Mouse (Mus musculus) heart, embryonic 13.5 days (tissue): ENCODE measurements around the gene 5730455P16Rik. TPM values are rescaled to one million over a fixed set of nuclear protein-coding genes. Genes with fewer than 3 reads are reported as not detected.
A peak's percentile ranks its signal among the peaks of the same experiment; 100 is the strongest.

Experiments used
- ATAC-seq: fragments of 200-750 bp; cut with Nextera tagmentation; 2 replicates; pipeline ENCODE4 v1.8.0; 2017; ENCODE audit warnings: moderate TSS enrichment; ENCODE audit not compliant: insufficient number of reproducible peaks, low FRiP score, low TSS enrichment; ENCODE audit errors: extremely low read depth
- H3K27ac ChIP-seq: fragments of 300-500 bp; sonication (generic); replicated peaks from 2 replicates; pipeline ENCODE4 v1.5.1; 2015; ENCODE audit warnings: moderate library complexity, mild to moderate bottlenecking, inconsistent platforms
- H3K27me3 ChIP-seq: fragments of 300-500 bp; sonication (generic); replicated peaks from 2 replicates; pipeline ENCODE4 v1.6.1; 2015; ENCODE audit warnings: mild to moderate bottlenecking, inconsistent platforms
- H3K36me3 ChIP-seq: fragments of 300-500 bp; sonication (generic); 2 replicates; pipeline ENCODE4 v1.6.1; 2015; ENCODE audit warnings: mild to moderate bottlenecking, inconsistent platforms
- H3K4me1 ChIP-seq: fragments of 300-500 bp; sonication (generic); 2 replicates; pipeline ENCODE4 v1.6.1; 2015; ENCODE audit warnings: inconsistent platforms
- H3K4me2 ChIP-seq: fragments of 300-500 bp; sonication (generic); 2 replicates; pipeline ENCODE4 v1.6.1; 2015; ENCODE audit warnings: inconsistent platforms, mild to moderate bottlenecking, moderate library complexity
- H3K4me3 ChIP-seq: fragments of 300-500 bp; sonication (generic); 2 replicates; pipeline ENCODE4 v1.5.1; 2015; ENCODE audit warnings: moderate library complexity, mild to moderate bottlenecking, inconsistent platforms
- H3K9ac ChIP-seq: fragments of 300-500 bp; sonication (generic); 2 replicates; pipeline ENCODE4 v1.6.1; 2015; ENCODE audit warnings: inconsistent platforms, mild to moderate bottlenecking, moderate library complexity
- H3K9me3 ChIP-seq: fragments of 300-500 bp; sonication (generic); 2 replicates; pipeline ENCODE4 v1.6.1; 2016; ENCODE audit warnings: inconsistent platforms
- WGBS: fragments of 180-500 bp; shearing (Covaris S2); methylation state at CpG from one replicate; pipeline ENCODE4 v1.1.7; 2015; ENCODE audit warnings: mixed read lengths; 5-methylcytosine and 5-hydroxymethylcytosine counted together
- polyA plus RNA-seq: library from polyadenylated mRNA; unstranded; fragments of >200 nt; fragmentation: Nextera tagmentation; extraction: Ambion mirVana; gene quantifications from 2 replicates; pipeline ENCODE4 v1.2.1, GENCODE M21; 2015

The 5730455P16Rik gene
- polyA plus RNA-seq, 1 experiment from 2014 or later, result 15.1 TPM

- H3K9ac ChIP-seq, result no peak overlapping the region
- H3K4me3 ChIP-seq, result peak overlapping the region; percentile 92; the same call in 1 of the 2 replicates
- H3K36me3 ChIP-seq, result peaks cover 31% of the 10 kb centered on the region
- no peak overlapping the region for H3K27ac ChIP-seq
- no peak for ATAC-seq
- peak overlapping the region; percentile 94; the same call in 1 of the 2 replicates for H3K4me2 ChIP-seq
- 60% methylated on average over 4 of the region's 4 CpGs for WGBS
- H3K4me1 ChIP-seq, result peaks cover 12% of the 10 kb centered on the region
- H3K27me3 ChIP-seq, result no peaks in the 10 kb centered on the region
- H3K9me3 ChIP-seq, result no peaks in the 10 kb centered on the region
These were observed 1.2 kb downstream of the 5730455P16Rik start for GRCm38 (mm10) chr11:80376651-80377050.

DNA sequence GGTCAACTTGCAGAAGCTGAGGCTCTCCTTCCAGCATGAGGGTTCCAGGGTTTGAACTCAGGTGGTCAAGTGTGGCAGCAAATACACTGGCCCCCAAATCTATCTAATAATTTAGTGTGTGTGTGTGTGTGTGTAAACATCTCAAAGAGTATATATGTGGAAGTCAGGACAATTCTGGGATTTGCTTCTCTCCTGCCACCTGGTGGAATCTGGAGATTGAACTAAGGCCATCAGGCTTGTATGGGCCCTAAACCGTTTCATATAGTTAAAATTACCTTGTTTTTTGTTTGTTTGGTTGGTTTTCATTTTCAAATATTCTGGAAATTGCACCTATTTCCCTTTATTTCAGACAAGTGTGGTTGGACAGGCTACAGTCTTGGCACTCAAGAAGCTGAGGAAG, 8.9 kb downstream of the 5730455P16Rik start:
- Histone ChIP-seq H3K9me3 (no peaks in the 10 kb centered on the region), H3K27ac (no peak overlapping the region), H3K4me3 (no peak overlapping the region), H3K4me2 (no peak overlapping the region), H3K4me1 (no peaks in the 10 kb centered on the region), H3K27me3 (no peaks in the 10 kb centered on the region), H3K9ac (no peak overlapping the region), H3K36me3 (peaks cover 85% of the 10 kb centered on the region)
- WGBS, result 91% methylated on average over 1 of the region's 1 CpGs
- no peak for ATAC-seq

DNA sequence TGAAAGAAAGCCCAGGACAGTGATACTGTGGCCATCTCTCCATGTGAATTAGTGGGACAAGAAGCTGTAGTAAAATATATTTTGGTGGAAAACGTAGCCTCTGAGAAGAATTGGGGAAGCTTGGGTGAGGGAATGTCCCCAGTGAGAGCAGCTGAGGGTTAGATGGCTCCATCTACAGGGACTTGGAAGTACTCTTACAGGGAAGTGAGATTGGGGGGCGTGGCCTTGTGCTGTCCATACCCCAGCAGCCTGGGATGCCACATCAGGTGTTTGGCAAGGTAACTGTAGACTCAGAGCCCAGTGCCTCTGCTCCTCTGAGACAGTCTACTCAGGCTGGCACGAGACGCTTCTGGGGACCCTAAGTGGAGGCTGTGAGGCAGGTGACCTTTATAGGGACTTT, 23.0 kb downstream of the 5730455P16Rik start:
- peaks cover 11% of the 10 kb centered on the region for H3K36me3 ChIP-seq
- H3K9ac ChIP-seq, result no peak overlapping the region
- no peak overlapping the region for H3K4me2 ChIP-seq
- WGBS, result 30% methylated on average over 4 of the region's 4 CpGs
- 0 out of 2 replicates have a peak, but pooled peaks cover 5% of the 10 kb centered on the region for H3K27me3 ChIP-seq
- no peaks in the 10 kb centered on the region for H3K4me1 ChIP-seq
- no peaks in the 10 kb centered on the region for H3K9me3 ChIP-seq
- ATAC-seq, result no peak
- H3K27ac ChIP-seq, result no peak overlapping the region
- H3K4me3 ChIP-seq, result no peak overlapping the region

- Histone ChIP-seq H3K9ac (no peak overlapping the region), H3K4me3 (no peak overlapping the region), H3K4me1 (no peaks in the 10 kb centered on the region), H3K27ac (no peak overlapping the region), H3K27me3 (0 out of 2 replicates have a peak, but pooled peaks cover 5% of the 10 kb centered on the region), H3K9me3 (no peaks in the 10 kb centered on the region), H3K36me3 (no peaks in the 10 kb centered on the region), H3K4me2 (no peak overlapping the region)
- ATAC-seq, result no peak
- WGBS, result 64% methylated on average over 5 of the region's 5 CpGs
These were observed 25.9 kb downstream of the 5730455P16Rik start for GRCm38 (mm10) chr11:80351832-80352430.

- no peak overlapping the region for H3K9ac ChIP-seq
- no peaks in the 10 kb centered on the region for H3K9me3 ChIP-seq
- no peaks in the 10 kb centered on the region for H3K36me3 ChIP-seq
- ATAC-seq, result no peak
- H3K4me2 ChIP-seq, result no peak overlapping the region
- no peaks in the 10 kb centered on the region for H3K27me3 ChIP-seq
- no peaks in the 10 kb centered on the region for H3K4me1 ChIP-seq
- no peak overlapping the region for H3K4me3 ChIP-seq
- 13% methylated on average over 2 of the region's 2 CpGs for WGBS
- no peak overlapping the region for H3K27ac ChIP-seq
These were observed 35.4 kb downstream of the 5730455P16Rik start for GRCm38 (mm10) chr11:80342482-80342881.

DNA sequence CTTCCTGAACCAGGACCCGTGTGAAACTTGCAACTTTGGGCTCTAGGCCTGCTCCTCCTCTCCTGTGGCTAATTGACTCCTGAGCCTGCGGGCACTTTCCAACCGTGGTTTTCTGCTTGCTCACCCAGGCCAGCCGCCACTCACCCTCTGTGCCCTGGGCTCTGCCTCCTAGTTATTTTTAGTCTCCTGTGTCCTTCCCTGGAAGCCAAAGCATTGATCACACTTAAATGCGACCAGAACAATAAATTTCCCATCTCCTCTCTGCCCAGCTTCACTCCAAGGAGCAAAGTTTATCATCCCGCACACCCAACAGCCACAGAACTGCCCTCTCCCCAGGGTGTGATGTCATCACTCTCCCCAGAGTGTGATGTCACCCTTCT, 41.5 kb downstream of the 5730455P16Rik start:
- H3K9me3 ChIP-seq, result no peaks in the 10 kb centered on the region
- H3K4me1 ChIP-seq, result peaks cover 17% of the 10 kb centered on the region
- H3K9ac ChIP-seq, result no peak overlapping the region
- H3K27me3 ChIP-seq, result peaks cover 26% of the 10 kb centered on the region
- ATAC-seq, result no peak
- H3K36me3 ChIP-seq, result no peaks in the 10 kb centered on the region
- 11% methylated on average over 6 of the region's 6 CpGs for WGBS
- peak overlapping the region; percentile 20; the same call in 1 of the 2 replicates for H3K27ac ChIP-seq
- H3K4me2 ChIP-seq, result peak overlapping the region; percentile 18
- no peak overlapping the region for H3K4me3 ChIP-seq

DNA sequence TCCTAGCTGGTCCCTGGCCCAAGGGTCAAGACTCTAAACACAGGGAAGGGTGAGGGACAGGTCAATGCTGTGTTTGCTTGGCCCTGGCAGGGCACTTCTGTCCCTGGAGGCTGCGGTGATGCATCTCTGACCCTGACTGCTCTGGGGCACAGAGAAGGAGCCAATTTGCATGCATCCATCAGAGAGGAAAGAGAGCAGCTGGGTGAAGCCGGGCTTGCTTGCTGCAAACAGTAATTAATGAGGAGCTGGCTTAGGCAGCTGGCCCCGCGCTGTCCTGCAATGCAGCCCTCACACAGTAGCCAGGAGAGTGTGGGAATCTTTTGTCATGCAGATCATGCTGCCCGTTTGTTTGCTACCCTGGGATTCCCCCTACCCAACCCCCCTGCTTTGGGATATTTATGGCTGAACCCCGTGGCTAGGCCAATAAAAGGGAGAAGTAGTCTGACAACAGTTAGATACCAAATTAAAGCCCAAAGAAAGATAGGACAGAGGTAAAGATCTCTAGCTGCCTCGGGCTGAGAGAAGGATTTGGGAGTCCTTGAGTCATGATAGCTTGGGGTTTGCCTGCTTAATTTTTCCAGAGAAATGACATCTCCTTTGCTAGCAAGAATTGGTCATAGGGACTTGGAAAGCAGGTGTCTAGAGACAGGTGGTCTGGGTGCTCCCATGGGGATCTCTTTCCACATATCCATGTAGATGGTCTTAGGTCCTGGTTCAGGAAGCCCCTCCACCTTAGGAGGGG, 42.1 kb downstream of the 5730455P16Rik start:
- no peak overlapping the region for H3K9ac ChIP-seq
- no peak overlapping the region for H3K4me3 ChIP-seq
- H3K27me3 ChIP-seq, result peaks cover 27% of the 10 kb centered on the region
- ATAC-seq, result no peak
- H3K4me1 ChIP-seq, result peaks cover 17% of the 10 kb centered on the region
- no peaks in the 10 kb centered on the region for H3K9me3 ChIP-seq
- no peaks in the 10 kb centered on the region for H3K36me3 ChIP-seq
- 8% methylated on average over 7 of the region's 7 CpGs for WGBS
- H3K27ac ChIP-seq, result no peak overlapping the region
- no peak overlapping the region for H3K4me2 ChIP-seq

DNA sequence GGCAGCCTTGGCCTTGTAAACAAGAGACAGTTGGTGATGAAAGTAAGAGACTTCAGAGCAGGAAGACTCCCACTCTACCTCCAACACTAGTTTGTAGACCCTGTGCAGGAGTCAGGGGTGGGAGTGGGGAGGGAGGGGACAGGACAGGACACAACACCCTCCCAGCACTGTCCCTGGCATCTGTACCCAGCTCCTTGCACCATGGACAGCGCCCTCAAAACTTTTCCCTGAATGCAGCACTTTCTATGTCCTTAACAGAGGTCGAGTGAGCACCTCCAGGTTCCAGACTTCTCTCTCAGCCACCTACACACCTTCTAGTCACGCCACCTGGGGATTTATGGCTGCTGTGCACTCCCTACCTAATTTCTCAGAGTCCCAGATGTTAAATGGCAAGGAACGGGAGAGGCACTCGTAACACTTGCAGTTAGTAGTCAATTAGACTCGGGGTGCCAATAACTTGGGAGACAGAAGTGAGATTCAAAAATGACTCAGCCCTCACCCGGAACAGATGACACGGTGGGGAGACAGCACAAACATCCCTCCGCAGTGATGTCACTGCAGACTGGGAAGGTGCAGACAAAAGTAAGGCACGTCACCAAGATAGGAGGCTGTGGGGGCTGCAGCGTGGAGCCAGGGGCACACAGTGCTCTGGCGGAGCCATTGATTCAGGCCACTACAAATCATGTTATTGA, 45.0 kb downstream of the 5730455P16Rik start:
- WGBS, result 62% methylated on average over 12 of the region's 12 CpGs
- peaks cover 17% of the 10 kb centered on the region for H3K4me1 ChIP-seq
- no peak overlapping the region for H3K9ac ChIP-seq
- no peaks in the 10 kb centered on the region for H3K36me3 ChIP-seq
- H3K9me3 ChIP-seq, result no peaks in the 10 kb centered on the region
- no peak overlapping the region for H3K4me2 ChIP-seq
- H3K4me3 ChIP-seq, result no peak overlapping the region
- peaks cover 27% of the 10 kb centered on the region for H3K27me3 ChIP-seq
- no peak overlapping the region for H3K27ac ChIP-seq
- ATAC-seq, result no peak

- H3K36me3 ChIP-seq, result no peaks in the 10 kb centered on the region
- H3K9ac ChIP-seq, result no peak overlapping the region
- H3K27ac ChIP-seq, result no peak overlapping the region
- no peak overlapping the region for H3K4me2 ChIP-seq
- no peaks in the 10 kb centered on the region for H3K4me1 ChIP-seq
- WGBS, result 81% methylated on average over 6 of the region's 6 CpGs
- H3K9me3 ChIP-seq, result no peaks in the 10 kb centered on the region
- ATAC-seq, result no peak
- H3K27me3 ChIP-seq, result 0 out of 2 replicates have a peak, but pooled peaks cover 8% of the 10 kb centered on the region
- no peak overlapping the region for H3K4me3 ChIP-seq
These were observed 53.2 kb downstream of the 5730455P16Rik start for GRCm38 (mm10) chr11:80324636-80325035.

DNA sequence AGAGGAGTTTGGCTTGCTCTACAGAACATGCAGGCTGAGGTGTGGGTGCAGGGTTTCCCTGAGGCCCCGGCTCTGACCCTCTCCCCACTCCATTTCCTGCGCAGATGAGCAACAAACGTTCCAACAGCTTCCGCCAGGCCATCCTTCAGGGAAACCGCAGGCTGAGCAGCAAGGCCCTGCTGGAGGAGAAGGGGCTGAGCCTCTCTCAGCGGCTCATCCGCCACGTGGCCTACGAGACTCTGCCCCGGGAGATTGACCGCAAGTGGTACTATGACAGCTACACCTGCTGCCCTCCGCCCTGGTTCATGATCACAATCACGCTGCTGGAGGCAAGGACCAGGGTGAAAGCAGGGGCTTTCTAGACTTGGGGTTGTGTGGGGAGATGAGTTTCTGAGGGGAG, 54.6 kb downstream of the 5730455P16Rik start:
- no peaks in the 10 kb centered on the region for H3K9me3 ChIP-seq
- no peaks in the 10 kb centered on the region for H3K36me3 ChIP-seq
- 51% methylated on average over 13 of the region's 13 CpGs for whole genome bisulfite sequencing
- H3K27ac ChIP-seq, result no peak overlapping the region
- H3K9ac ChIP-seq, result no peak overlapping the region
- H3K27me3 ChIP-seq, result 0 out of 2 replicates have a peak, but pooled peaks cover 8% of the 10 kb centered on the region
- no peak for ATAC-seq
- H3K4me2 ChIP-seq, result no peak overlapping the region
- H3K4me3 ChIP-seq, result no peak overlapping the region
- no peaks in the 10 kb centered on the region for H3K4me1 ChIP-seq

DNA sequence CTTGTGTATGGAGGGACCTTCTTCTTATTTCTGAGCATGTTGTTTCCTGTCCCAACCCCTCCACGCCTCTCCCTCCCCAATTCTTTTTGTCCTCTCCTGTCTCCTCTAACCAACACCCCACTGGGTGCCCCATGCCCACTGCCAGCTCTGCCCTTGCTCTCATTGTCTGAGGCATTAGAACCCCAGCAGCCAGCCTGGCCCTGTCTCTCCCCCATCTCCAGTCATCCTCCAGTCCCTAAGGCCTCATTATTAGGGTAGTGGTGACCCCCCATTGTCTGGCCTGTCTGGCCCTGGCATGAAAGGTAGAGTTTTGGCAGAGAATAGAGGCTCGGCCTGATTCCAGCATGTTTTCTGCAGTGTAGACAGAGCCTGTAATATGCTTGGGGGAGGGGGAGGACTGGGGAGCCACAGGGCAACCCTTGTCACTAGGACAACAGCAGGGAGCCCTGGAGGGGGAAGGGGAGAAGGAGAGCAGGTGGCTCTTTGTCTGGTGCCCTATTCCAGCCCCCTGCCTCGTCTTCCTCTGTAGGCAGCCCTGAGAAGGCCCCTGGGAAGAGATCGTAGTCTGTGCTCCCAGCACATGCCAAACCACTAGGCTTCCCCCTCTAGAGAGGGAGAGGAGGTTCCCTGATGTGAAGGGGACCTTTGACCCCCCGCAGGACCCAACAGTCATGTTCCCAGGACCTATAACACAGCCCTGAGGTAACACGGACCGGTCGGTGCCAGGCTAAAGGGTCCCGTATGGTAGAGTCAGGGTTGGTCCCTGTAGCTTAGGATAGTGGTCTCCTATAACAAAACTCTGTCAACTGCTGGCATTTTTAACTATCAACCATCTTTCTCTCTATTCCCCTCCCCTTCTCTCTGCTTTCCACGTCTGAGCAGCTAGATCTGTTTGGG, 61.8 kb downstream of the 5730455P16Rik start:
- 58% methylated on average over 10 of the region's 10 CpGs for WGBS
- no peak overlapping the region for H3K9ac ChIP-seq

More for the DNA sequence above, 61.8 kb downstream of the 5730455P16Rik start:
- Histone ChIP-seq H3K27me3 (peaks cover 20% of the 10 kb centered on the region), H3K4me1 (no peaks in the 10 kb centered on the region), H3K4me3 (no peak overlapping the region), H3K36me3 (no peaks in the 10 kb centered on the region), H3K27ac (no peak overlapping the region), H3K4me2 (no peak overlapping the region), H3K9me3 (no peaks in the 10 kb centered on the region)
- no peak for ATAC-seq
